Mouse (Mus musculus) spleen, postnatal 36 days (tissue): ENCODE results near the gene Cacna1i.

Experiments
- DNase-seq, 2 experiments: peaks; one replicate each; pipeline ENCODE4 v3.0.0; 2022; ENCODE audit warnings: low spot score in 2 of 2, mixed read lengths in 1 of 2

Gene Cacna1i

GRCm38 (mm10) chr15:80286851-80287415 is at the start of gene Cacna1i:
Gene Cacna1i (plus strand): TSS chr15:80287238.
- DNase-seq = no peak

DNA sequence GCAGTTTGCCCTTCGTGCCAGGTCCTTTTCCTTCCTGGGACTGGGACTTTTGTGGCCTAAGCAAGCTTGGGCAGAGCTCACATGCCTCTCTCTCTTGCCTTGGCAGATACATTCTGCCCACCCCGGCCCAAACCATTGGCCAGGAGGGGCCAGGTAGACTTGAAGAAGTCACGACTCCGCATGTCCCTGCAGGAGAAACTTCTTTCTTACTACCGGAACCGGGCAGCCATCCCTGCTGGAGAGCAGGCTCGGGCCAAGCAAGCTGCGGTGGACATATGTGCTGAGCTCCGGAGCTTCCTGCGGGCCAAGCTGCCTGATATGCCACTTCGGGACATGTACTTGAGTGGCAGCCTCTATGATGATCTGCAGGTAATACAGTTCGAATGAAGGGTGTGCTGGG is 38.9 kb upstream of the Cacna1i start:
- no peak for DNase-seq

GRCm38 (mm10) chr15:80248596-80248995 is 38.4 kb upstream of the Cacna1i start:
- DNase-seq = no peak

DNA sequence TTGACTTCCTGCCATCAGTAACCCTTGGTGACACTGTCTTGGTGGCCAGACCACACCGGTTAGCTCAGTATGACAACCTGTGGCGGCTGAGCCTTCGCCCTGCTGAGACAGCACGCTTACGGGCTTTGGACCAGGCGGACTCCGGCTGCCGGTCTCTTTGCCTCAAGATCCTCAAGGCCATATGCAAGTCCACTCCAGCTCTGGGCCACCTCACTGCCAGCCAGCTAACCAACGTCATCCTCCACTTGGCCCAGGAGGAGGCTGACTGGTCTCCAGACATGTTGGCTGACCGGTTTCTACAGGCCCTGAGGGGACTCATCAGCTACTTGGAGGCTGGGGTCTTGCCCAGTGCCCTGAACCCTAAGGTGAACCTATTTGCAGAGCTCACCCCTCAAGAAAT is 37.4 kb upstream of the Cacna1i start:
- DNase-seq = no peak

GRCm38 (mm10) chr15:80250586-80250985 is 36.5 kb upstream of the Cacna1i start:
- DNase-seq = no peak

- no peak for DNase-seq
Measured at GRCm38 (mm10) chr15:80253530-80253929, 33.5 kb upstream of the Cacna1i start.

- DNase-seq = no peak
Measured at GRCm38 (mm10) chr15:80254207-80254606, 32.8 kb upstream of the Cacna1i start.

DNA sequence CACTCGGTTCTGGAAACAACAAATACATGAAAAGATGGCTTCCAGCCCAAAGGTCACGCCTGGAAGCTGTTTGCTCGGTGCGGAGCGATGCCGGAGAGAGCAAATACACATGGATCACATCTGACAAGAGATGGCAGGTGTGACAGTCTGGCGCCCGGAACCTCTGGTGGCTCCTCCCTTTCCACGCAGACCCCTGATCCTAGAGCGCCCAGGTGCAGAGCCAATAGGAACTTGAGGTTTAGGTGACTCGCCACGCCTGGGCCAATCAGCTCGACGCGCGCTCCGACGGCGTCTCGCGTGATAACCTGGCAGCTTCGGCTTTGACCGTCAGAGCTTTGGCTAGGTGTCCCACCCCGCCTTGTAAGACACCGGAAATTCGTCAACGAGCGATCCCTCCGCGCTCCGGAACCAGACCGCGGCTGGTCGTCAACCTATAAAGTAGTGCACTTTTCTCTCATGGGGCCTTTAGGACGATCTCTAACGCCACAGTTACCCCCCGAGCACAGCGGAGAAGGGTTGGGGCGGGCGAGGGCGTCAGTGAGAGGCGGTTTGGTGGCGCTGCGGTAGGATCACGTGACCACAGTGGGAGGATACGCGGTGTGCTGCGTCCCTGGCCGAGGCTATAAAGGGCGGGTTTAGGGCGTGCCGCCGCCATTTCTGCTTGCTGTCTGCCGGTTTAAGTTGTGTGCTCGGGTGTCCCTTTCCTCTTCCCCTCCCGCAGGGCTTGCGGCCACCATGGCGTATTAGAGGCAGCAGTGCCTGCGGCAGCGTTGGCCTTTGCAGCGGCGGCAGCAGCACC is 32.0 kb upstream of the Cacna1i start, which contains the start of gene Atf4:
Gene Atf4, plus strand, starts transcription at position 338 of the 799 bp plus-strand sequence.
- peak; percentile 98 to 99 for DNase-seq

- DNase-seq = peak; percentile 82 to 86
Measured at GRCm38 (mm10) chr15:80255646-80256121, 31.4 kb upstream of the Cacna1i start.

- DNase-seq = no peak
Measured at GRCm38 (mm10) chr15:80256242-80256641, 30.8 kb upstream of the Cacna1i start.

GRCm38 (mm10) chr15:80256656-80257601 is 30.1 kb upstream of the Cacna1i start:
- DNase-seq = no peak

DNA sequence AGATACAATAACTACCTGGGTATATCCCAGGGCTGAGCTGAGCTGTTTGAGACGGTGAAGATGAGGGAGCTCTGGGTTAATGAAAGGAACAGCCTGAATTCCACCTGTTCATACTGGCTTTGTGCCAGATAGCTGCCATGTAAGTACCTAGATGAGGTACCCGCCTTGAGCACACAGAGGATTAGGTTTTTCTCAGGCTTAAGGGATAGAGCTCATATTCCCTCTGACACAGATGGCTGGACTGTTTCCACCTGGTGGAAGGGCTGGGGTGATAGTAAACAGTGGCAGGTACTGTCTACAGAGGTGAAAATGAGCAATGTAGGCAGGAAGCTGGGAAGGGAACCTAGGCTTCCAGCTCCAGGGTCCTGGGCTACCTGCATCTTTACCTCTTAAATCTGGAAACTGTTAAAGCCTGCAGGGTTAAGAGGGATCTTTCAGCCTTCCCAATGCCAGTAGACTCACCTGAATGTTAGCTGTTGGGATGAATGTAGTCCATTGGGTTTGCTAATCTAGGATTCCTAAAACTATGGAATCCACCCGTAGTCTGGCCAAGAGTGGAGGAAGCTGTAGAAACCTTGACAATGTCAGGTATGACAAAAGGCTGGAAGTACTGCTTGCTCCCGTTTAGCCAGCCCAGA is 29.3 kb upstream of the Cacna1i start:
- no peak for DNase-seq

DNA sequence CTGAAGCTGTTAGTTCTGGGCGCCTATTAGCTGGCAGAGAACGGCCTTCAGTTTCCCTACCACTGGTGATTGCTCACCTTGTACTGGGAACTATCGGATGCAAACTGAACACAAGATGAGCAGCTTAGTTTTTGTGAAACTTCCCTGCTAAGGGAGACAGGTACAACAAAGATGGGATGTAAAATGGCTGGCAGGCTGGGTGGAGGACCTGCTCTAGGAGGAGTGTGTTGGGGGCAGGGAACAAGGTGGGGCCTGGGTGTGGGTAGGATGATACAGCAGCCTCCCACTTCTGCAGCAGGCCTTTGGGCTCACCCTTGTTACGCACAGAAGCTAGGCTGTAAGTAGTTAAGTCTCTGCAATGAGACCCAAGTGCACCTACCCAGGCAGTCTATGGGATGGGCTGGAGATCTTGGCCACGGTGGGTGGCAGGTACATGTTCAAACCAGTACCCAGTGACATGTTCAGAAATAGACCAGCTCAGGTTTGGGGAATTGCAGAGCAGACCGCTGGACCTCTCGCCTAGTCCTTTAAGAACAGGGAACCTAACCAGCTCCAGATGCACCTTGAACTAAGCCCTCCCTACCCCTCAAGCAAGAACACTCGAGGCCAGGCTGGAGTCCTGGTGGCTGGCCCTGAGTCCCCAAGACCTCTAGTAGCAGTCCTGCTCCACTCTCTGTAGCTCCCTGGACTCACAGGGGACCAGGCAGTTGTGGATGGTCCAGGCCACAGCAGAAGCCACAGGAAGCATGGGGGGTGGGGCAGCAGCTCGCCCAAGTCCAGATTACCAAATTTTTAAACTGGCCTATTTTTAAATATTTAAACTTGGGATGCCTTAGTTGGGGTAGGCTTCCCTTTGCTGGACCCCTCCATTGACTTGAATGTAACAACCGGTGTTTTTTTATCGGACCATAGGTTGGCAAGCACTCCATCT is 28.5 kb upstream of the Cacna1i start:
- DNase-seq = peak; percentile 61 to 68

- no peak for DNase-seq
Measured at GRCm38 (mm10) chr15:80259406-80260045, 27.5 kb upstream of the Cacna1i start.

- peak; percentile 67 to 70 for DNase-seq
Measured at GRCm38 (mm10) chr15:80260677-80261076, 26.4 kb upstream of the Cacna1i start.

- no peak for DNase-seq
Measured at GRCm38 (mm10) chr15:80261100-80261499, 25.9 kb upstream of the Cacna1i start.

DNA sequence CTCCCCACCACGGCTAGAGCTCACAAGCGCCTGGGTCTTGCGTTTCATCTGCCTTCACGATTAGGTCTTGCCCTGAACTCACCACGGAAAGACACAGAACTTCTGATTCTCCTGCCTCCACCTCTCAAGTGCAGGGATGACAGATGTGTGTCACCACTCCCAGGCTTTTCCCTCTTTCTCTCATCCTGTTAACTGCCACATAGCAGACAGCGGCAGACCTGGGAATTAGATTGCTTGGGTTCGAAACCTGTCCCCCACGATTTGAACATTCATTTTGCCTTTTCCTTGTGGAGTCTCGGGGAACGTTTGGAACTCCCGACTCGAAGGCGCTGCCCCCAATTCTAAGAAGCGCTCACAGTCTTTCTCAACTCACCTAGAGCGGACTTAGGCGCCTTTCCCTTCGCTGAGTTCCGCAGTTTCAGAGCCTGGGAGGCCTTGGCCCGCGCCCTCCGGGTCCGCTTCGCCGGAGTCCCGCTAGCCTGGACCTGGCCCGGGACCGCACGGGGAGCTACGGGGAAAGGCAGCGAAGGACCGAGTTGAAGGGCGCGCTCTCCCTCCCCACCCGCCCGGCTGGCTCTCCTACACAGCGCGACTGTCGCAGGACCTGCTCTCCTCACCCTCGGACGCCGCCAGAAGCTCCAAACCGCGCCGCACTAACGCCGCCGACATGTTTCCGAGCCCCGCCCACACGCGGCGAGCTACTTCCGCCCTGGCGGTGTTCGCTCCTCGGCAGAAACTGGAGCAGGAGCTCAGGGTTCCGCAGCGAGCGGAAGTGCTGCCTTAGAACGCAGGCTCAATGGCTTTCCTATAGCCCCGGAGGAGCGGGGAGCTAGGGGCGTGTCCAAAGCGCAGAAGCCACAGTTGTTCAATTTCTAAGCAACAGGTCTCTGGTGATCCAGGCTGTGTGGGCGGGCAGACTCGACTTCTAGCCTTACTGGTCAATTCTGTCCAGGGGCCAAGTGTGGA is 23.1 kb upstream of the Cacna1i start, which contains the start of gene Rps19bp1:
Gene Rps19bp1, minus strand, starts transcription at position 706 of the 966 bp plus-strand sequence.
- DNase-seq = peak; percentile 87 to 90

DNA sequence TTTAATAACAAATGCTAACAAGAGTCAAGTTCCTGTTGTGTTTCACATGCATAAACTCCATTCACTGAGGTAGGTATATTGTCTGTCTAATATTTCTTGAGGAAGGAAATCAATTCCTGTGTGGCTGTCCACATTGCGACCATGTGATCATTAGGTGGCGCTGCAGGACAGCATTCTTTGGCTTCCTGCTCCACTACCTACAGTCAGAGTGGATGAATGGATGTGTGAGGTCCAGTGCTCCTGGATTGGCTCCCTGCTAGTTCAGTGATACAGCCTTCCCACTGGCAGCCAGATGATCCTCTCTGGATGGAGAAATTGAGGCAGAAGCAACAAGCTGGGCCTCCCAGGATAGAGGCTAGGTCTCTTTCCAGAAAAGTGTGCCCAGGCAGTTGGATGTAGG is 20.8 kb upstream of the Cacna1i start:
- DNase-seq = peak; percentile 55 to 65
